Mouse (Mus musculus): Measurements from ENCODE around the gene Armc10.

DNA sequence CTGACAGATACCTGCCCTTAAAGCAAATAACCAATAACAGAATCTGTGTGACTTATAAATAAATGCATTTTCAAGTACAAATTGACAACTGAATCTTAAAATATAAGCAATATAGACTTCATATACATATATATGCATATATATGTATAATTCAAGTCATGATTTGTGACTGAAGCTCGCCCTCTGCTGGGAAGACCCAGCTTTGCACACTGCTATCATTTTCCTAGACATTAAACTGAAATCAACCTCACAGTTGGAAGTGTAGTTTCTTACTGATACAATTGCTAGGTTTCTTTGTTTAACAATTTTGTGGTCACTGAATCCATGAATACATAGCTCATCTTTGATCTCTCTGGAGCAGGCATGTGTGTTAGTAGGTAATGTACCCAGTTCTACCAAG, 4.7 kb upstream of the Armc10 start:
- TF ChIP-seq CTCF (IDR thresholded peaks at IDR 0.05; ENCODE audit: borderline replicate concordance, extremely low read depth, insufficient read depth, insufficient read length) (peak; percentile 67; the same call in 1 of the 2 replicates), POLR2A (IDR thresholded peaks at IDR 0.05; ENCODE audit: borderline replicate concordance, extremely low read depth, insufficient read depth, insufficient read length, poor library complexity, severe bottlenecking) (no peak)
